Mouse (Mus musculus): ENCODE data around the gene Cnfn. TPM values are rescaled to one million over a fixed set of nuclear protein-coding genes. Genes with fewer than 3 reads are reported as not detected.

Gene Cnfn
- polyA plus RNA-seq, 1 experiment from 2014 or later, result 0.54 TPM

GRCm38 (mm10) chr7:25383891-25384290 lies 14.4 kb upstream of the Cnfn start:
- Histone ChIP-seq H3K27ac (ENCODE audit: low read depth, low read length) (no peak overlapping the region), H3K4me2 (ENCODE audit: low read length) (no peak overlapping the region), H3K9me3 (ENCODE audit: control insufficient read depth, low read length) (no peaks in the 10 kb centered on the region), H3K36me3 (ENCODE audit: control insufficient read depth, insufficient read depth, low read length) (peaks cover 19% of the 10 kb centered on the region), H3K4me1 (ENCODE audit: control insufficient read depth, insufficient read depth, low read depth, low read length) (peaks cover 11% of the 10 kb centered on the region), H3K4me3 (ENCODE audit: low read length) (no peak overlapping the region), H3K27me3 (replicated peaks; ENCODE audit: control insufficient read depth, insufficient read depth, low read length) (no peaks in the 10 kb centered on the region), H3K9ac (ENCODE audit: low read depth, low read length) (no peak overlapping the region)
- WGBS, result 81% methylated on average over 4 of the region's 4 CpGs
- ATAC-seq, result no peak

GRCm38 (mm10) chr7:25383385-25383784 lies 13.9 kb upstream of the Cnfn start:
- Histone ChIP-seq H3K4me3 (ENCODE audit: low read length) (no peak overlapping the region), H3K36me3 (ENCODE audit: control insufficient read depth, insufficient read depth, low read length) (peaks cover 19% of the 10 kb centered on the region), H3K4me1 (ENCODE audit: control insufficient read depth, insufficient read depth, low read depth, low read length) (peaks cover 11% of the 10 kb centered on the region), H3K9ac (ENCODE audit: low read depth, low read length) (no peak overlapping the region), H3K4me2 (ENCODE audit: low read length) (no peak overlapping the region), H3K27ac (ENCODE audit: low read depth, low read length) (no peak overlapping the region), H3K9me3 (ENCODE audit: control insufficient read depth, low read length) (no peaks in the 10 kb centered on the region), H3K27me3 (replicated peaks; ENCODE audit: control insufficient read depth, insufficient read depth, low read length) (no peaks in the 10 kb centered on the region)
- WGBS, result 89% methylated on average over 7 of the region's 7 CpGs
- ATAC-seq, result no peak

- no peak overlapping the region for H3K9ac ChIP-seq (ENCODE audit: low read depth, low read length)
- no peaks in the 10 kb centered on the region for H3K9me3 ChIP-seq (ENCODE audit: control insufficient read depth, low read length)
- H3K4me1 ChIP-seq (ENCODE audit: control insufficient read depth, insufficient read depth, low read depth, low read length), result peaks cover 11% of the 10 kb centered on the region
- ATAC-seq, result no peak
- H3K4me3 ChIP-seq (ENCODE audit: low read length), result no peak overlapping the region
- H3K27me3 ChIP-seq (replicated peaks; ENCODE audit: control insufficient read depth, insufficient read depth, low read length), result no peaks in the 10 kb centered on the region
- no peak overlapping the region for H3K4me2 ChIP-seq (ENCODE audit: low read length)
- H3K36me3 ChIP-seq (ENCODE audit: control insufficient read depth, insufficient read depth, low read length), result peaks cover 13% of the 10 kb centered on the region
- H3K27ac ChIP-seq (ENCODE audit: low read depth, low read length), result no peak overlapping the region
Observed at GRCm38 (mm10) chr7:25382541-25382940, 13.0 kb upstream of the Cnfn start.

- WGBS, result 26% methylated on average over 3 of the region's 3 CpGs
- peaks cover 11% of the 10 kb centered on the region for H3K36me3 ChIP-seq (ENCODE audit: control insufficient read depth, insufficient read depth, low read length)
Observed at GRCm38 (mm10) chr7:25381284-25381680, 11.8 kb upstream of the Cnfn start.

GRCm38 (mm10) chr7:25380392-25381283 lies 11.1 kb upstream of the Cnfn start:
- H3K36me3 ChIP-seq (ENCODE audit: control insufficient read depth, insufficient read depth, low read length), result peaks cover 11% of the 10 kb centered on the region
- WGBS, result 60% methylated on average over 18 of the region's 18 CpGs
- H3K4me2 ChIP-seq (ENCODE audit: low read length), result peak overlapping the region; percentile 63; the same call in 1 of the 2 replicates
- H3K27me3 ChIP-seq (replicated peaks; ENCODE audit: control insufficient read depth, insufficient read depth, low read length), result no peaks in the 10 kb centered on the region; the same call in 1 of the 2 replicates
- H3K27ac ChIP-seq (ENCODE audit: low read depth, low read length), result no peak overlapping the region
- H3K9ac ChIP-seq (ENCODE audit: low read depth, low read length), result no peak overlapping the region
- H3K4me1 ChIP-seq (ENCODE audit: control insufficient read depth, insufficient read depth, low read depth, low read length), result peaks cover 8% of the 10 kb centered on the region
- no peak for ATAC-seq
- H3K4me3 ChIP-seq (ENCODE audit: low read length), result peak overlapping the region; percentile 34; the same call in 1 of the 2 replicates
- H3K9me3 ChIP-seq (ENCODE audit: control insufficient read depth, low read length), result no peaks in the 10 kb centered on the region

More at GRCm38 (mm10) chr7:25381284-25381680, 11.8 kb upstream of the Cnfn start:
- no peaks in the 10 kb centered on the region for H3K9me3 ChIP-seq (ENCODE audit: control insufficient read depth, low read length)
- H3K27me3 ChIP-seq (replicated peaks; ENCODE audit: control insufficient read depth, insufficient read depth, low read length), result no peaks in the 10 kb centered on the region
- H3K4me3 ChIP-seq (ENCODE audit: low read length), result no peak overlapping the region
- no peak overlapping the region for H3K4me2 ChIP-seq (ENCODE audit: low read length)
- ATAC-seq, result no peak
- H3K9ac ChIP-seq (ENCODE audit: low read depth, low read length), result no peak overlapping the region
- peaks cover 11% of the 10 kb centered on the region for H3K4me1 ChIP-seq (ENCODE audit: control insufficient read depth, insufficient read depth, low read depth, low read length)
- no peak overlapping the region for H3K27ac ChIP-seq (ENCODE audit: low read depth, low read length)

GRCm38 (mm10) chr7:25379551-25380351 lies 10.2 kb upstream of the Cnfn start:
- peak; percentile 19 for ATAC-seq
- WGBS, result 1% methylated on average over 42 of the region's 42 CpGs
- Histone ChIP-seq H3K36me3 (ENCODE audit: control insufficient read depth, insufficient read depth, low read length) (peaks cover 10% of the 10 kb centered on the region), H3K27ac (ENCODE audit: low read depth, low read length) (no peak overlapping the region), H3K4me1 (ENCODE audit: control insufficient read depth, insufficient read depth, low read depth, low read length) (peaks cover 8% of the 10 kb centered on the region), H3K9me3 (ENCODE audit: control insufficient read depth, low read length) (no peaks in the 10 kb centered on the region), H3K4me3 (ENCODE audit: low read length) (peak overlapping the region; percentile 34), H3K9ac (ENCODE audit: low read depth, low read length) (peak overlapping the region; percentile 58), H3K27me3 (replicated peaks; ENCODE audit: control insufficient read depth, insufficient read depth, low read length) (no peaks in the 10 kb centered on the region; the same call in 1 of the 2 replicates), H3K4me2 (ENCODE audit: low read length) (peak overlapping the region; percentile 63)

GRCm38 (mm10) chr7:25378181-25379100 lies 8.9 kb upstream of the Cnfn start:
- H3K4me1 ChIP-seq (ENCODE audit: control insufficient read depth, insufficient read depth, low read depth, low read length), result peaks cover 8% of the 10 kb centered on the region
- H3K36me3 ChIP-seq (ENCODE audit: control insufficient read depth, insufficient read depth, low read length), result peaks cover 6% of the 10 kb centered on the region
- H3K27me3 ChIP-seq (replicated peaks; ENCODE audit: control insufficient read depth, insufficient read depth, low read length), result no peaks in the 10 kb centered on the region; the same call in 1 of the 2 replicates
- H3K9ac ChIP-seq (ENCODE audit: low read depth, low read length), result no peak overlapping the region
- ATAC-seq, result no peak
- H3K9me3 ChIP-seq (ENCODE audit: control insufficient read depth, low read length), result no peaks in the 10 kb centered on the region
- 82% methylated on average over 13 of the region's 13 CpGs for WGBS
- H3K4me2 ChIP-seq (ENCODE audit: low read length), result no peak overlapping the region
- no peak overlapping the region for H3K4me3 ChIP-seq (ENCODE audit: low read length)
- no peak overlapping the region for H3K27ac ChIP-seq (ENCODE audit: low read depth, low read length)

GRCm38 (mm10) chr7:25377100-25377700 lies 7.7 kb upstream of the Cnfn start:
- Histone ChIP-seq H3K9ac (ENCODE audit: low read depth, low read length) (no peak overlapping the region), H3K36me3 (ENCODE audit: control insufficient read depth, insufficient read depth, low read length) (no peaks in the 10 kb centered on the region; the same call in none of the 2 replicates), H3K9me3 (ENCODE audit: control insufficient read depth, low read length) (no peaks in the 10 kb centered on the region), H3K4me1 (ENCODE audit: control insufficient read depth, insufficient read depth, low read depth, low read length) (peaks cover 8% of the 10 kb centered on the region), H3K4me2 (ENCODE audit: low read length) (peak overlapping the region; percentile 49), H3K27me3 (replicated peaks; ENCODE audit: control insufficient read depth, insufficient read depth, low read length) (no peaks in the 10 kb centered on the region; the same call in 1 of the 2 replicates), H3K4me3 (ENCODE audit: low read length) (peak overlapping the region; percentile 36), H3K27ac (ENCODE audit: low read depth, low read length) (no peak overlapping the region)
- ATAC-seq, result peak; percentile 7
- WGBS, result 33% methylated on average over 8 of the region's 8 CpGs

Measured in hindbrain, embryonic 16.5 days (tissue).